Mouse (Mus musculus) heart, embryonic 15.5 days (tissue): ENCODE measurements around the gene Cyp4f18. TPM values are rescaled to one million over a fixed set of nuclear protein-coding genes. Genes with fewer than 3 reads are reported as not detected.

ENCODE experiments used
- ATAC-seq: fragments of 200-750 bp; cut with Nextera tagmentation; replicated peaks from 2 replicates; pipeline ENCODE4 v1.8.0; 2017; ENCODE audit warnings: low read depth, moderate TSS enrichment; ENCODE audit not compliant: insufficient number of reproducible peaks, insufficient read depth, low FRiP score
- H3K27ac ChIP-seq: fragments of 300-500 bp; sonication (generic); 2 replicates; pipeline ENCODE4 v1.5.1; 2015; ENCODE audit warnings: mild to moderate bottlenecking, inconsistent platforms
- H3K27me3 ChIP-seq: fragments of 300-500 bp; sonication (generic); 2 replicates; pipeline ENCODE4 v1.6.1; 2015; ENCODE audit warnings: inconsistent platforms
- H3K36me3 ChIP-seq: fragments of 300-500 bp; sonication (generic); 2 replicates; pipeline ENCODE4 v1.6.1; 2015; ENCODE audit warnings: mild to moderate bottlenecking, inconsistent platforms
- H3K4me1 ChIP-seq: fragments of 300-500 bp; sonication (generic); replicated peaks from 2 replicates; pipeline ENCODE4 v1.6.1; 2015; ENCODE audit warnings: inconsistent platforms
- H3K4me2 ChIP-seq: fragments of 300-500 bp; sonication (generic); 2 replicates; pipeline ENCODE4 v1.6.1; 2015; ENCODE audit warnings: inconsistent platforms, mild to moderate bottlenecking, moderate library complexity
- H3K4me3 ChIP-seq: fragments of 300-500 bp; sonication (generic); 2 replicates; pipeline ENCODE4 v1.5.1; 2015; ENCODE audit warnings: mild to moderate bottlenecking, inconsistent platforms
- H3K9ac ChIP-seq: fragments of 300-500 bp; sonication (generic); 2 replicates; pipeline ENCODE4 v1.6.1; 2015; ENCODE audit warnings: mild to moderate bottlenecking, inconsistent platforms
- H3K9me3 ChIP-seq: fragments of 300-500 bp; sonication (generic); replicated peaks from 2 replicates; pipeline ENCODE4 v1.6.1; 2016; ENCODE audit warnings: inconsistent platforms
- WGBS: fragments of 180-500 bp; shearing (Covaris S2); methylation state at CpG from one replicate; pipeline ENCODE4 v1.1.7; 2015; ENCODE audit warnings: mixed read lengths; 5-methylcytosine and 5-hydroxymethylcytosine counted together
- polyA plus RNA-seq: library from polyadenylated mRNA; unstranded; fragments of >200 nt; fragmentation: Nextera tagmentation; extraction: Ambion mirVana; gene quantifications from 2 replicates; pipeline ENCODE4 v1.2.1, GENCODE M21; 2015

Gene Cyp4f18
- polyA plus RNA-seq, 1 experiment from 2014 or later = 1.1 TPM

DNA sequence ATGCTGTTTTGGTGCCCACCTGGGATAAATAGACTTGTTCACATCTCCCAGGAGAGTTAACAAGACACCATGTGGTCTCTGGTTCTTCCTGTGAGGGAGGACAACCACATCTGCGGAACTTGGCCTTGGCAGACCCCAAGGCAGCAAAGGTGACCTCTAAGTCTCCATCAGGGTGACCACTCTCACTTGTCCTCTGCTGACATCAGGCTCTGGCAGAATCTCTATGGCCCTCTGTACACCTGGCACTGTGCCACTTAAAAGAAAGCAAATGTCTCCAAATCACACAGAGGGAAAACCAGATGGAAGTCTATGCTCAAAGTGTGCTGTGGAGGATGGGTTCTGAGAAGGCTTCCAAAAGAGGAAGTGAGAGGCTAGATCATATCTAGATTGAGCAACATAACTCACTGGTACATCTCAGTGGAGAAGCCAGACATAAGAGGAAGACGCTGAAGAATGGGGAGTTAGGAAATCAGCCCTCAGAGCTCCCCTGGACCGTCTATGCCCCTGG lies 1.2 kb downstream of the Cyp4f18 start:
- H3K4me1 ChIP-seq = no peaks in the 10 kb centered on the region

DNA sequence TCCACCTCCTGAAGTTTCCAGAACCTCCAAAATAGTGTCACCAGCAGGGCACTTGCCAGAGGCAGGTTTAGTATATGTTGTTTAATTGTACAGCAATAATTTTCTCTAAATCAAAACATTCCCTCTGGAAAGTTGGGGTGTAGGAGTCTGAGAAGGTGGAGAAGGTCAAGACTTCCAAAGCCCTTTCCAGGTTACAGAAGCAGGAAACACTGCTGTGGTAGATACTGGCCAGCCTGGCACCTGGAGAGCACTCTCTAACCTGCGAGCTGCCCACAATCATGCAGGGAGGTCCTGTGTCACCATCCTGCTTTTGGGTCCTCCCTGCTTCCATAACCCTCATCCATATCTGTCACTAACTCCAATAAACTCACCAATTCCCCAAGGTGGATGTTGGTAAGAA lies 2.7 kb downstream of the Cyp4f18 start:
- Histone ChIP-seq H3K36me3 (no peaks in the 10 kb centered on the region), H3K4me1 (no peaks in the 10 kb centered on the region), H3K4me2 (no peak overlapping the region), H3K27me3 (no peaks in the 10 kb centered on the region), H3K27ac (no peak overlapping the region), H3K4me3 (no peak overlapping the region), H3K9me3 (no peaks in the 10 kb centered on the region), H3K9ac (no peak overlapping the region)
- ATAC-seq = no peak
- WGBS = 54% methylated on average over 1 of the region's 1 CpGs

More for the DNA sequence above, 1.2 kb downstream of the Cyp4f18 start:
- no peak for ATAC-seq
- no peak overlapping the region for H3K4me2 ChIP-seq
- H3K4me3 ChIP-seq = no peak overlapping the region
- 50% methylated on average over 3 of the region's 3 CpGs for WGBS
- H3K9ac ChIP-seq = no peak overlapping the region
- H3K27me3 ChIP-seq = no peaks in the 10 kb centered on the region
- no peak overlapping the region for H3K27ac ChIP-seq
- H3K9me3 ChIP-seq = no peaks in the 10 kb centered on the region
- H3K36me3 ChIP-seq = no peaks in the 10 kb centered on the region

DNA sequence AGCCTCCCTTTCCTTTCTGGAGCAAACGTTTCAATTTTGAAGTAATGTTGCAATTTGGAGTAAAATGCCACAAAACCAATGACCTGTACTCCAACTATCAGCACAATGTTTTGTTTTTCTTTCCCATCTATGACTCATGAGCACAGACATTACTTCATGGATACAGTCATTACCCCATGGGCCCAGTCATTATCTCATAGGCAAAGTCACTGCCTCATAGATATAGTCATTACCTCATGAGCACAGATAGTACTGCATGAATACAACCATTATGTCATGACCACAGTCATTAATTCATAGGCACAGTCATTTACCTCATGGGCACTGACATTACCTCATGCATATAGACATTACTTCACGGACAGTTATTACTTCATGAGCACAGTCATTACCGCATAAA lies 3.5 kb downstream of the Cyp4f18 start:
- no peak overlapping the region for H3K9ac ChIP-seq
- no peaks in the 10 kb centered on the region for H3K27me3 ChIP-seq
- H3K4me3 ChIP-seq = no peak overlapping the region
- no peak overlapping the region for H3K27ac ChIP-seq
- H3K4me2 ChIP-seq = no peak overlapping the region
- H3K36me3 ChIP-seq = no peaks in the 10 kb centered on the region
- H3K4me1 ChIP-seq = no peaks in the 10 kb centered on the region
- ATAC-seq = no peak
- 69% methylated on average over 3 of the region's 3 CpGs for WGBS
- no peaks in the 10 kb centered on the region for H3K9me3 ChIP-seq

DNA sequence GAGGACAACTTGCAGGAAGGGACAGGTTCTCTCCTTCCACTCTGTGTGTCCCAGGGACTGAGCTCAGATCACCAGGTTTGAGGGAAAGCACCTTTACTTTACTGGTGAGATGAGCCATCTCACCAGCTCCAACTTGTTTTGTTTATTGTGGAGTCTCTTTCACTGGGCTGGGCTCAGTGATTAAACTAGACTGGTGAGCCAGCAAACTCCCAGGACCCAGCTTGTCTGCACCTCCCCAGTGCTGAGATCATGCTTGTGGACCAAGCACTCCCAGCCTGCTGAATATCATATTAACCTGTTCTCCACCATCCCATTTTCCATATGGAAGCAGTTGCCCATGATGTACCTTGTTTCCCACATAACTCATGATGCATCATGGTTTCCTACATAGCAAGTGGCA lies 6.5 kb downstream of the Cyp4f18 start:
- no peaks in the 10 kb centered on the region for H3K36me3 ChIP-seq

DNA sequence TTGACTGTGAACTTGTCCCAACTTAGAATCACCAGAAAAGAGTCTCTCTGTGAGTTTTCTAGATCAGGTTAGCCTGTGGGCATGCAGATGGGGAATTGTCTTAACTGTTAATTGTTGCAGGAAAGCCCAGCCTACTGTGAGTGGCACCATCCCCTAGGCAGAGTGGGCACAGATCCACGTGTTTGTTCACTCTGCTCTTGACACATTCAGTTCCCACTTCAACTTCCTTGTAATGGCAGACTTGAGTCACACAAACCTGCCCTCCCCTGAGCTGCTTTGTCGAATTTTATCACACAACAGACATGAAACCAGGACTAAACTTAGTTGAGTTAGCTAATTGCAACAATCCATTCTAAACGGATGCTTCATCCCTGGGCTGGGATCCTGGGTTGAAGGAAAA lies 9.2 kb downstream of the Cyp4f18 start:
- H3K4me3 ChIP-seq = no peak overlapping the region
- no peaks in the 10 kb centered on the region for H3K4me1 ChIP-seq
- no peak overlapping the region for H3K9ac ChIP-seq
- H3K36me3 ChIP-seq = no peaks in the 10 kb centered on the region
- no peak for ATAC-seq
- no peak overlapping the region for H3K4me2 ChIP-seq
- no peak overlapping the region for H3K27ac ChIP-seq
- WGBS = 54% methylated on average over 3 of the region's 3 CpGs
- no peaks in the 10 kb centered on the region for H3K27me3 ChIP-seq
- no peaks in the 10 kb centered on the region for H3K9me3 ChIP-seq

More for the DNA sequence above, 6.5 kb downstream of the Cyp4f18 start:
- no peaks in the 10 kb centered on the region for H3K4me1 ChIP-seq
- no peaks in the 10 kb centered on the region for H3K27me3 ChIP-seq
- H3K9ac ChIP-seq = no peak overlapping the region
- H3K4me3 ChIP-seq = no peak overlapping the region
- no peak overlapping the region for H3K27ac ChIP-seq
- no peak overlapping the region for H3K4me2 ChIP-seq
- H3K9me3 ChIP-seq = no peaks in the 10 kb centered on the region
- ATAC-seq = no peak

DNA sequence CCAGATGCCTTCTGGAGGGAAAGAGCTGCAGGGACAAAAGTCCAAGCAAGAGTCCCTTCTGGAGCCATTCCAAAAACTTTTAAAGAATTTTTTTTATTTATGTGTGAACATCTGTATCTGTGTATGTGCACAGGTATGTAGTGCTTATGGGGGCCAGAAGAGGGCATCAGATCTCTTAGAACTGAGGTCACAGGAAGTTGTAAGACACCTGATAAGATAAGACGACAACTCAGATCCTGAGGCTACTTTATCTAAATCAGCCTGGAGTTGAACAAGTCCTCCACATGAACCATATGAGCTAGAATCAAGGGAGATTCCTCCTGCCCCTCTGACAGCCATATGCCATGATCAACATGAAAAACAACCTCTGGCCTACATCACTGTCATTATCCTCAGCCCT lies 10.0 kb downstream of the Cyp4f18 start:
- Histone ChIP-seq H3K36me3 (no peaks in the 10 kb centered on the region), H3K4me1 (no peaks in the 10 kb centered on the region), H3K27ac (no peak overlapping the region), H3K4me3 (no peak overlapping the region), H3K9ac (no peak overlapping the region), H3K27me3 (no peaks in the 10 kb centered on the region), H3K4me2 (no peak overlapping the region), H3K9me3 (no peaks in the 10 kb centered on the region)
- 44% methylated on average over 1 of the region's 1 CpGs for WGBS
- no peak for ATAC-seq

DNA sequence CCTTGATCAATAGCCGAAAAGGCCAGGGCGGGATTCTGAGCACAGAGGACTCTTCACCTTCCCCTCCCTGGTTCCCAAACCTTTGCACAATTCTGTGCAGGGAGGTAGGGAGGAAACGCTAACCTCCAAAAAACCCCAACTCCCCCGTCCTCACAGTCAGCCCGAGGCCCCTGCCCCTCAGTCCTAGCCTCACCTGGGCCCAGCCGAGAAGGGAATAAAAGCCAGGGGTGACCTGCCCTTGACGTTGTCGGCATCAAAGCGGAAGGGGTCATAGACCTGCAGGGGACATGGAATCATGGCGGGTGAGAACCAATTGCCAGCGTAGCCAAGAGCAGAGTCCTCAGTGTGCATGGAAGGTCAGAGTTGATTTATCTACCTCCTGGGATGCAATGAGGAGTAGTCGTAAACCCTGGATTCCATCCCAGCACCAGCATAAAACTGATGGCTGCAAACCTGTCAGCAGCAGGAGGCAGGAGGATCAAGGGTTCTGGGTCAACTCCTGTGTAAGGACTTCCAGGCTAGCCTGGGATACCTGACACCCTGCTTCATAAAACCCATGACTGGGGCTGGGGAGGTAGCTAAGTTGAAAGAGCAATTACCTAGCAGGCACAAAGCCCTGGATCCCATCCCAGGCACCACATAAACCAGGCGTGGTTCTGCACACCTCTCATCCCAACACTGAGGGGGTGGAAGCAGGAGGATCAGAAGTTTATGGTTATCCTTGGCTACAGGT lies 20.4 kb downstream of the Cyp4f18 start:
- peak overlapping the region; percentile 53 for H3K4me3 ChIP-seq
- no peaks in the 10 kb centered on the region for H3K9me3 ChIP-seq
- no peak overlapping the region for H3K27ac ChIP-seq
- H3K4me2 ChIP-seq = peak overlapping the region; percentile 75
- WGBS = 57% methylated on average over 13 of the region's 13 CpGs
- peaks cover 4% of the 10 kb centered on the region; the same call in 1 of the 2 replicates for H3K27me3 ChIP-seq
- no peaks in the 10 kb centered on the region for H3K4me1 ChIP-seq
- ATAC-seq = no peak
- no peaks in the 10 kb centered on the region for H3K36me3 ChIP-seq
- H3K9ac ChIP-seq = peak overlapping the region; percentile 51; the same call in 1 of the 2 replicates

DNA sequence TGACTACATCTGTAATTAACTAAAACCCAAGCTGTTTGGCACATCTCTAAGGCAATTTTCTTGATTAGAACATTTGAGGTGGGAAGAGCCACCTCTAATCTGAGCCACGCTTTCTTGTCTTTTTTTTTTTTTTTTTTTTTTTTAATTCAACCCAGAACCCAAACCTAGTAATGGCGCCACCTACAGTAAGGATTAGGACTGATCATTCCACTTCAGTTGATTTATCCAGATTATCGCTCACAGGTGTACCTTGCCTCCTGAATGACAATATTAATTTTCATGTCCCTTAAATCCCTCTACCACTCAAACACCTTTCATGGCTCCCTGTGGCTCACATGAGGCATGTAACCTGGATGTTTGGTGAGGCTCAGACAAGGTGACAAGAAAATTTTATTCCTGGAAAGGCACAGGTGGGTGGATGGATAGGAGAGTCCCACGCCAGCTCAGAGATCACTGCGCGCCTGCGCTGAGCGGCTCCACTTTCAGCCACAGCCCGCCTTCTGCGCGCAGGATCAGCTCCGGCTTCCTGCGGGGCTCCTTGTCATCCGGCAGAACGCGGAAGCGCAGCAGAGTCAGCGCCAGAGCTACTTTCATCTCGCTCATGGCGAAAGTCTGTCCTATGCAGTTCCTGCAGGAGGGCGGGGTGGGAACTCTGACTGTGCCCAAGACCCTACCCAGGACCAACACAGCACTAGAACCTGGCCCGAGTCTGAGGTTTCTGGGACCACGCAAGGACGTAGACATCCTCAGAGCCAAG lies 21.1 kb downstream of the Cyp4f18 start:
- Histone ChIP-seq H3K4me2 (peak overlapping the region; percentile 75), H3K27ac (no peak overlapping the region), H3K4me1 (no peaks in the 10 kb centered on the region), H3K27me3 (peaks cover 4% of the 10 kb centered on the region; the same call in 1 of the 2 replicates), H3K9ac (peak overlapping the region; percentile 51; the same call in 1 of the 2 replicates), H3K4me3 (peak overlapping the region; percentile 53), H3K9me3 (no peaks in the 10 kb centered on the region), H3K36me3 (no peaks in the 10 kb centered on the region)
- WGBS = 13% methylated on average over 24 of the region's 24 CpGs
- ATAC-seq = peak; percentile 54

DNA sequence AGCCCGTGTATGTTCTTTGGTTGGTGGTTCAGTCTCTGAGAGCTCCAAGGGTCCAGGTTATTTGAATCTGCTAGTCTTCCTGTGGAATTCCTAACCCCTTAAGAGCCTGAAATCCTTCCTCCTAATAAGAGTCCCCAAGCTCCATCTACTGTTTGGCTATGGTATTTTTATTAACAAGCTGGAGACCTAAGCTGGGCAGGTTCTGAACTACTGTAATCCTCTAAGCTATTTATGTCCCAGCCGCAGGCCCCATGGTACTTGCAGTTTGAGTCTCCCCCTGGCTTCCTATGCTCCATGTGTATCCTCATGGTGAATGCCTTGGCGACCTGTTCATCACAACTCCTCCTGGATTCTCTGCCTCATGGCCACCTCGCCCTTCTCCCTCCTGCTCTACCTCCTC lies 24.8 kb downstream of the Cyp4f18 start:
- Histone ChIP-seq H3K4me3 (no peak overlapping the region), H3K4me1 (no peaks in the 10 kb centered on the region), H3K4me2 (no peak overlapping the region), H3K27ac (no peak overlapping the region), H3K36me3 (no peaks in the 10 kb centered on the region), H3K9ac (no peak overlapping the region), H3K9me3 (no peaks in the 10 kb centered on the region), H3K27me3 (no peaks in the 10 kb centered on the region)
- WGBS = 51% methylated on average over 4 of the region's 4 CpGs
- no peak for ATAC-seq

DNA sequence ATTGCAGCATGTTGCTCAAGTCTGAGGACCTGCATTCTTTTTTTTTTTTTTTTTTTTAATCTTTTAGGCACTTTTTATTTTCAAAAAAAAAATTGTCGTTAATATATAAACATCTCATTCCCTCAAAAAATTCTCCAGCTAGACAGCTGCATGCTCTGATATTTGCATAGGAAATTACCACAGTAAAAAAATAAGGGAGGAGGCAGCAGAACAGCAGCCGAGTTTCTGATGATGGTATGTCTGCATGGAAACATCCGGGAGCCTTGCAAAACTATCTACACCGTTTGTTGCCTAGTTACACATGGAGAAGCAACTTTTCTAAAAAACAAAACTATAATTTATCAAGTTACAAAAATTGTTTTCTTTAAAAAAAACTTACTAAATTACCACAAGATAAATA lies 28.0 kb downstream of the Cyp4f18 start:
- Histone ChIP-seq H3K36me3 (no peaks in the 10 kb centered on the region), H3K4me1 (no peaks in the 10 kb centered on the region), H3K4me3 (no peak overlapping the region), H3K27me3 (no peaks in the 10 kb centered on the region), H3K27ac (no peak overlapping the region), H3K4me2 (no peak overlapping the region), H3K9me3 (no peaks in the 10 kb centered on the region), H3K9ac (no peak overlapping the region)
- whole genome bisulfite sequencing = 62% methylated on average over 4 of the region's 4 CpGs
- no peak for ATAC-seq

DNA sequence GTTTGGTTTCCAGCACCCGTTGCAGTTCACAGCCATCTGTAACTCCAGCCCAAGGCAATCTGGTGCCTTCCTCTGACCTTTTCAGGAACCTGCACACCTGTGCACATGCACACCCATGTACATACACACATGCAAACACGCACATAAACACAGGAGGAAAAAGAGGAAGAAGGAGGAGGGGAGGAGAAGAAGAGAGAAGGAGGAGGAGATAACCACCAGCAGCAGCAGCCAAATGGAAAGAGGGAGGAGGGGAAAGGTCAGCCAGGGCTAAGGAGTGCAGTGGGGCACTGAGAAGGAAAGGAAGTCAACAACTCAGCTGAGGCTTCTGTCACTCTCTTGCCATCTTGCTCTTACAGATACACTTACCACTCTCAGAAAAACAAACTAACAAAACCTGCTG lies 28.4 kb downstream of the Cyp4f18 start:
- no peak overlapping the region for H3K4me3 ChIP-seq
- H3K4me1 ChIP-seq = no peaks in the 10 kb centered on the region
- 39% methylated on average over 2 of the region's 2 CpGs for WGBS

More for the DNA sequence above, 28.4 kb downstream of the Cyp4f18 start:
- no peaks in the 10 kb centered on the region for H3K9me3 ChIP-seq
- no peaks in the 10 kb centered on the region for H3K36me3 ChIP-seq
- no peak overlapping the region for H3K4me2 ChIP-seq
- H3K9ac ChIP-seq = no peak overlapping the region
- ATAC-seq = no peak
- H3K27me3 ChIP-seq = no peaks in the 10 kb centered on the region
- no peak overlapping the region for H3K27ac ChIP-seq
